Mouse (Mus musculus) thymus, postnatal 25 days (tissue): ENCODE measurements at regions not wholly inside any gene's neighbourhood (a gene's known extent, or its start where the extent isn't known, plus 50 kb on each side); places are given as distances from the start of the nearest gene placed in this dataset.

ENCODE experiments used
- DNase-seq: peaks from one replicate; pipeline ENCODE4 v3.0.0; 2022

DNA sequence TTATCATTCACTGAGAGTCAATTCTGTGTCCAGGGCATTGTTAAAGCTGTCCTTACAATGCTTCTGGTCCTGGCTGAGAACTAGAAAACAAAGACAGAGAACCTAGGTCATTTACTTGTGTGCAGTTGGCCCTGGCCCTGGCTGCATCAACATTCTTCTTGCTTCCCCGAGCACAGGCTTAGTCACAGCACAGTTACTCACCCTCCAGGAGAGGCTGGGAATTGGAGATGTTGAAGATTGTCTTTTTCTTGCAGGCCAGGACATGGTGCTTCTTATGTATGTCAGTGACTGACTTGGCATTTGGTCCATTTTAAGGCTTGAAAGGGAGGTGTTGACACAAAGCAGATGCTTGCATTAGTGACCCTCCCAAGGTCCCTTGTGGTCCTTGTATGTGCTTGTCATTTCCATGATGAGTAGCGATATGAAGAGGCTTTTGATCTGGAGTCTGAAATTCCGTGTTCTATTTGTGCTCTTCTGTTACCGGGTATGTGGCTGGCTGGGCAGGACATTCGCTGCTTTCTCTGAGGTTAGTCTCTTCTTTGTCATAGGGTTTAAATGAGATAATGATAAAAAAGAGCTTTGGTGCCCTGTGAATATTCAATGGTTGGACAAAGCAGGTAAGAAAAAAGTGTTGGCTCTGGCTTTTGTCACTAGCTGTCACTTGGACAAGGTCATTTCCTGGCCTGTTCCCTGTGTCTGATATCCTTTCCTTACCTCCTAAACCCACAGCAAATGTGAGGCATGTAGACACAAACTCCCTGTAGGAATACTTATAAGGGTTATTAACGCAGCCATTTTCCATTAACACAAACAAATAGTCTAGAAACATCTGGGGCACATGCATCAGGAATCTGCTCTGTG, 285.0 kb upstream of the Gm21798 start:
- DNase-seq, result no peak

DNA sequence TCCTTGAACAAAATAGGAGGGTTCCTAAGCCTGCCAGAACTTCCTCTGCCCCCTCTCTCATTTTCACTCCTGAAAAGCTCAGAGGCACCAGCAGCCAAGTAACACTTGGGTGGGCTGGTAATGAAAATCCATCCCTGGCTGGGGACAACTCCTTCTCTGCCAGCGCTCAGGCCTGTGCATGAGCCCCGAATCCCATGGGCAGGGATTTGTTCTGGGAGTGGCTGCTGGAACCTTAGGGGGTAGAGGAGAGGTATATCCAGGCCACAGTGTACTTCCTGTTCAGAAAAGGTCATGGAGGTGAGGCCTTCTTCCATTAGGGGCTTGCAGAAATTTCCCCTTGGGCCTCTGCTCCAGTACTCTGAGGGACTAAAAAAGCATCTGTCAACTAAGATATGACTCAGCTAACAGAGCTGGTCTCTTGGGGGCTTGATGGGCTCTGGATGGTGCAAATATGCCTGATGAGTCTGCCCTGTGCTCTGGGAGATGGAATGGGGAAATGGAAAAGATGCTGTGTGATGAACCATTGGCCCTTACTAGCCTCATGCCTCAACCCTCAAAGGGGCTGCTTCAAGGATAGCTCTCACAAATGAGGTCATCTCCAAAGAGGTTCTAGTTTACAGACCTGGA, 284.2 kb upstream of the Gm21798 start:
- no peak for DNase-seq

DNA sequence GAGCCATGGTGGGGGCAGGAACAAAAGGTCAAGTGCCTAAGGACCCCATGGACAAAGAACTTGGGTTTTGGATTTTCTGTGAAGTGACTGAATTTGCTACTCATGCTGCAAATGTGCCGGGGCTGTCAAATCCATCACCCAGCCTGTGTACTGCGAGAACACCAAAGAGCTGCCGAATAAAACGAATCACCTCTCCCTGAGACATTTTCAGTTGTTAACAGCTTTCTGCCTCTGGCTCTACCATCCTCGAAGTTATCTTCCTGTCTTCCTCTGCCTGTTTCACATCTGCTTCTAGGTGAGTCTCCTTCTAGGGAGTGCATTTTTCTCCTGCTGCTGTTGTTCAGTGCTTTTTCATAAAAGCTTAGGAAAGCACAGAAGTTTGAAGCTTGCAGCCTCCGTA, 283.3 kb upstream of the Gm21798 start:
- DNase-seq, result no peak

GRCm38 (mm10) chr15:64535160-64535559, 282.3 kb upstream of the Gm21798 start:
- no peak for DNase-seq

- no peak for DNase-seq
Observed at GRCm38 (mm10) chr15:64541395-64541794, 276.1 kb upstream of the Gm21798 start.

DNA sequence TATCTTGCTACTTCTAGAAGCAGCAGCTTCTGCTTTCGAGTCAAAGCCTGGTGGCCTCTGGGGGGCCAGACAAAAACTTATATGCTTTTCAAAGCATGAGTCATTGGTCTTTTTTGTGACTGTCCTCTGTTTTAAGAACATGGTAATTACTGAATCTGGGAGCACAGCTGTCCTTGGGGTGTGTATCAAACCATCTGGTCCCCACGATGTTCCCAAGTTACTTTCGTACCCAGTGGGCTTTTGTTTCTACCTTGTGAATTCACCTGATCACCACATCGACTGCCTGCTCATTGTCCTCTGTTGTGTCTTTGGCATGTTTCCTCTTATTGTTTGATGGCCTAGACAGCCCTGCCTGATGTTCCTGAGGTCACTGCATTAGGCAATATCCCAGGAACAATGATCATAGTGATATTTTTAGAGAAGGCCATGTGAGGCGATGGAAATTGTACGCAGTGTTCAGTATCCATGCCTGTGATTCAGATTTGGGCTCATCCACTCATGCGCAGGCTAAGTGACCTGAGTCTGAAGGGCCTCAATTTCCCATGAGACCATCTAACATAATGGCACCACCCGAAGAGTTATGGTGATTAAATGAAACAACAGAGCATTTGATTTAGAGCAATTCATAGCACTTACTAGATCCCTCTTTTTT, 275.1 kb upstream of the Gm21798 start:
- no peak for DNase-seq

DNA sequence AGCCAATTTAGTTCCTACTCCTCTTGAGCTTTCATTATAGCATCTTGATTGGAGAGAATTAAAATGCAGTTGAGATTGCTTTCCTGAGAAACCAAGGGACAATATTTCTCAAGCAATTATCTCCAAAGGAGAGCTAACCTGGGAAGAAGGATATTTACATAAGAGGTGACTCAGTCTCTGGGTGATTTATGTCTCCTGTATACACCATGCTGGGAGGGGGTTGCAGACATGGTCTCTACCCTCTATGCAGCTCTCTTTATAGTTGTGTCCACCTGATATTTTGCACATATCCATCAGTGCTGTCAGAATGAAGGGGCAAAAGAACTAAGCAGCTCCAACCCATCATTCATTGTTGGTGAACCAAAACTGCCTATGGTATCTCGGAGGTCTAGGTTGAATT, 274.6 kb upstream of the Gm21798 start:
- DNase-seq, result no peak

- DNase-seq, result no peak
Observed at GRCm38 (mm10) chr15:64546035-64546434, 271.5 kb upstream of the Gm21798 start.

- no peak for DNase-seq
Observed at GRCm38 (mm10) chr15:64557540-64557939, 260.0 kb upstream of the Gm21798 start.

GRCm38 (mm10) chr15:64558220-64558619, 259.3 kb upstream of the Gm21798 start:
- no peak for DNase-seq

- no peak for DNase-seq
Observed at GRCm38 (mm10) chr15:64562431-64563111, 254.9 kb upstream of the Gm21798 start.

GRCm38 (mm10) chr15:64564703-64565102, 252.8 kb upstream of the Gm21798 start:
- DNase-seq, result no peak

- no peak for DNase-seq
Observed at GRCm38 (mm10) chr15:64576891-64577535, 240.5 kb upstream of the Gm21798 start.

DNA sequence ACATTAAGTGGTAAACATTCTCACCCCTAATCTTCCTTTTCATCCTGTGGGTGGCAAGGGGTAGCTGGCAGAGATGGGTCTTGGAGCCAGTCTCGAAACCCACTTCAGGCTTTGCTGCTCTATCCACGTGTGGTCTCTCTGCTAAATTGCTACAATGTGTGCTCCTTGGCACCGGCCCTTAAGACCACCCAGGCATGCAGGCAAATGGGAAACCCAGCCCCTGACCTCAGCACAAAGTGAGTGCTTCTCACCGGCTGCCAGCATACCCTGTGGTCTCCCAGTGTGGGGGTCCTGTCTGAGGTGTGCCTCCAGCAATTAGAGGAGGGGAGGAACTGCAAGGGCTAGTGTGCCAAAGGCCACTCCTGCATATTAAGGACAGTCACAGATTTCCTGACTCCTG, 238.5 kb upstream of the Gm21798 start:
- DNase-seq, result no peak

GRCm38 (mm10) chr15:64580481-64580880, 237.0 kb upstream of the Gm21798 start:
- DNase-seq, result no peak

DNA sequence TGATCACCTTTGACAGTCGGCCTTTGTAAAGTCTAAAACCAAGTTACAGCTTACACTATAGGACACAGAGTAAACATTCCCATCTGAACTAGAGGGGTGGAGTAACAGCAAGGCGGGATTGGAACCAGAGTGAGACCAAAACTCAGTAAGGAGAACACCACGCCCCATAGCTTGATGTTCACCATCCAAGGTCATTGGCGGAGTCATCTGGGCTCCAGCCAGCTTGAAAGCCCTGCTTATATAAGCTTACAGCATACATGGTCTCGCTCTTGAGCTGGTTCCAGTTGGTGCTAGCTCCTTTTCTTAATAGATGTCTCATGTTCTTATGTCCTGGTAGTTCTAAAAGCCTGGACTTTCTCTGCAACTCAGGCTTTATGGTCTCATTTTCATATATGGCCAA, 236.4 kb upstream of the Gm21798 start:
- no peak for DNase-seq

GRCm38 (mm10) chr15:64584129-64584528, 233.4 kb upstream of the Gm21798 start:
- DNase-seq, result no peak

- DNase-seq, result no peak
Observed at GRCm38 (mm10) chr15:64586776-64587175, 230.7 kb upstream of the Gm21798 start.

- no peak for DNase-seq
Observed at GRCm38 (mm10) chr15:64590092-64590881, 227.2 kb upstream of the Gm21798 start.

DNA sequence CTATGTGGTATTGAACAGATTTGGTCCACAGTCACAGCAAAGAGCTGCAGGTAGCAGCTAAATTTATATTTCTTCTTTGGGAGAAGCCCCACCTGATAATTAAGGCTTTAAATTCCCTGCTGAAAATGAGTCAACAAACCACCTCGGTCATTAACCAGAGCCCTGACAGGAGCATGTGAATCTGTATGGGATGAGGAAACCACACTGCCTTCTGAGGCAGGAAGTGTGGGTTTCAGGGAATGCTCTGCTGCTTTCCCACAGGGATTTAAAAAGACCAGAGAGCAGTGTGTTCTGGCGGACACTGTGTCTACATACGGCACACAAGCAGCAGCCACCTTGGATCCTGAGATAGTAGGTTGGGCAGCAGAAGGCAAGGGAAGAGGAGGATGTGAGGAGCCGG, 204.0 kb upstream of the Gm21798 start:
- DNase-seq, result no peak

GRCm38 (mm10) chr15:64618471-64618870, 199.0 kb upstream of the Gm21798 start:
- no peak for DNase-seq

- no peak for DNase-seq
Observed at GRCm38 (mm10) chr15:64621876-64622275, 195.6 kb upstream of the Gm21798 start.
